Mouse (Mus musculus): ENCODE data around the gene Ackr4.

Gene Ackr4

GRCm38 (mm10) chr9:104106930-104107329, 19.8 kb downstream of the Ackr4 start:
- DNase-seq (ENCODE audit: low spot score in 2 of 2) = no peak

- no peak for DNase-seq (ENCODE audit: low spot score in 2 of 2)
These were observed 21.7 kb downstream of the Ackr4 start for GRCm38 (mm10) chr9:104104986-104105385.

GRCm38 (mm10) chr9:104102901-104103300, 23.8 kb downstream of the Ackr4 start:
- DNase-seq (ENCODE audit: low spot score in 2 of 2) = no peak

GRCm38 (mm10) chr9:104102301-104102700, 24.4 kb downstream of the Ackr4 start:
- peak; percentile 35 to 60 for DNase-seq (ENCODE audit: low spot score in 2 of 2)

GRCm38 (mm10) chr9:104101458-104101857, 25.3 kb downstream of the Ackr4 start:
- DNase-seq (ENCODE audit: low spot score in 2 of 2) = no peak

- no peak for DNase-seq (ENCODE audit: low spot score in 2 of 2)
These were observed 25.9 kb downstream of the Ackr4 start for GRCm38 (mm10) chr9:104100822-104101221.

GRCm38 (mm10) chr9:104099060-104099459, 27.7 kb downstream of the Ackr4 start:
- no peak for DNase-seq (ENCODE audit: low spot score in 2 of 2)

- DNase-seq (ENCODE audit: low spot score in 2 of 2) = no peak
These were observed 28.5 kb downstream of the Ackr4 start for GRCm38 (mm10) chr9:104098256-104098655.

- no peak for DNase-seq (ENCODE audit: low spot score in 2 of 2)
These were observed 33.8 kb downstream of the Ackr4 start for GRCm38 (mm10) chr9:104092945-104093344.

GRCm38 (mm10) chr9:104088555-104088954, 38.2 kb downstream of the Ackr4 start:
- DNase-seq (ENCODE audit: low spot score in 2 of 2) = peak; percentile 35 to 38

- no peak for DNase-seq (ENCODE audit: low spot score in 2 of 2)
These were observed 40.9 kb downstream of the Ackr4 start for GRCm38 (mm10) chr9:104085730-104086429.

GRCm38 (mm10) chr9:104080038-104080437, 46.7 kb downstream of the Ackr4 start:
- DNase-seq (ENCODE audit: low spot score in 2 of 2) = no peak

- DNase-seq (ENCODE audit: low spot score in 2 of 2) = no peak
These were observed 47.4 kb downstream of the Ackr4 start for GRCm38 (mm10) chr9:104079379-104079778.

- no peak for DNase-seq (ENCODE audit: low spot score in 2 of 2)
These were observed 48.0 kb downstream of the Ackr4 start for GRCm38 (mm10) chr9:104078780-104079179.

- DNase-seq (ENCODE audit: low spot score in 2 of 2) = no peak
These were observed 50.9 kb downstream of the Ackr4 start for GRCm38 (mm10) chr9:104075808-104076207.

GRCm38 (mm10) chr9:104070863-104071604, 55.7 kb downstream of the Ackr4 start:
- no peak for DNase-seq (ENCODE audit: low spot score in 2 of 2)

GRCm38 (mm10) chr9:104070241-104070640, 56.5 kb downstream of the Ackr4 start:
- no peak for DNase-seq (ENCODE audit: low spot score in 2 of 2)

GRCm38 (mm10) chr9:104064571-104064970, 62.2 kb downstream of the Ackr4 start:
- DNase-seq (ENCODE audit: low spot score in 2 of 2) = no peak

- peak; percentile 83 to 90 for DNase-seq (ENCODE audit: low spot score in 2 of 2)
These were observed 63.3 kb downstream of the Ackr4 start, which contains the start of gene Acad11 for GRCm38 (mm10) chr9:104063244-104063961. Gene Acad11, plus strand, starts transcription at chr9:104063377.

- DNase-seq (ENCODE audit: low spot score in 2 of 2) = peak in 1 of 2 experiments; percentile 32
These were observed 64.1 kb downstream of the Ackr4 start, which contains the start of gene Uba5 for GRCm38 (mm10) chr9:104062430-104063243. Gene Uba5, minus strand, starts transcription at chr9:104063134.

- DNase-seq (ENCODE audit: low spot score in 2 of 2) = no peak
These were observed 75.7 kb downstream of the Ackr4 start for GRCm38 (mm10) chr9:104051028-104051427.

Measured in heart, adult 9 months (tissue).